Mouse (Mus musculus) MEL (cell line): ENCODE data around the gene Fnbp1. TPM values are rescaled to one million over a fixed set of nuclear protein-coding genes. Genes with fewer than 3 reads are reported as not detected.

Experiments used
- DNase-seq: peaks from one replicate; pipeline ENCODE4 v3.0.0; 2011; ENCODE audit warnings: low read depth, low spot score
- H3K27ac ChIP-seq: 2 replicates; pipeline ENCODE4 v1.5.1; 2012; ENCODE audit warnings: low read depth, mild to moderate bottlenecking, control low read depth, low read length, moderate library complexity; ENCODE audit not compliant: control insufficient read depth
- H3K27me3 ChIP-seq, 2 experiments: fragments of 150-350 bp in 1 of 2; sonication (generic) in 1 of 2; 2 replicates each; pipeline ENCODE4 v1.6.1; 2012; ENCODE audit warnings: low read length in 2 of 2, mild to moderate bottlenecking in 2 of 2, improper control_type of control experiment in 1 of 2, moderate library complexity in 1 of 2; ENCODE audit not compliant: insufficient read depth in 2 of 2, control insufficient read depth in 1 of 2
- H3K36me3 ChIP-seq, 2 experiments: 2 replicates each; pipeline ENCODE4 v1.6.1; 2012 to 2014; ENCODE audit warnings: low read length in 2 of 2, improper control_type of control experiment in 1 of 2, inconsistent platforms in 1 of 2, mild to moderate bottlenecking in 1 of 2; ENCODE audit not compliant: insufficient read depth in 2 of 2, control insufficient read depth in 1 of 2
- H3K4me1 ChIP-seq, 2 experiments: fragments of 150-350 bp in 1 of 2; sonication (generic) in 1 of 2; 2 replicates each; pipeline ENCODE4 v1.6.1; 2012; ENCODE audit warnings: low read length in 2 of 2, improper control_type of control experiment in 1 of 2, mild to moderate bottlenecking in 1 of 2; ENCODE audit not compliant: insufficient read depth in 2 of 2, control insufficient read depth in 1 of 2
- H3K4me3 ChIP-seq, 2 experiments: fragments of 150-350 bp in 1 of 2; sonication (generic) in 1 of 2; 2 replicates each; pipeline ENCODE4 v1.5.1; 2012; ENCODE audit warnings: low read depth in 2 of 2, low read length in 2 of 2, mild to moderate bottlenecking in 2 of 2, moderate library complexity in 2 of 2, control low read depth in 1 of 2, improper control_type of control experiment in 1 of 2; ENCODE audit not compliant: control insufficient read depth in 1 of 2, insufficient read depth in 1 of 2
- H3K79me2 ChIP-seq: 2 replicates; pipeline ENCODE4 v1.6.1; 2012; ENCODE audit warnings: mild to moderate bottlenecking, low read length, moderate library complexity; ENCODE audit not compliant: control insufficient read depth, poor library complexity, insufficient read depth
- H3K9ac ChIP-seq: 2 replicates; pipeline ENCODE4 v1.6.1; 2012; ENCODE audit warnings: low read depth, mild to moderate bottlenecking, control low read depth, low read length, moderate library complexity; ENCODE audit not compliant: control insufficient read depth, poor library complexity, severe bottlenecking
- H3K9me3 ChIP-seq: fragments of 150-350 bp; sonication (generic); replicated peaks from 2 replicates; pipeline ENCODE4 v1.6.1; 2012; ENCODE audit warnings: mild to moderate bottlenecking, low read length, improper control_type of control experiment, moderate library complexity; ENCODE audit not compliant: insufficient read depth
- CHD2 ChIP-seq: IDR thresholded peaks from 2 replicates; pipeline ENCODE4 v1.6.1; 2011; ENCODE audit warnings: low read length, improper control_type of control experiment
- CTCF ChIP-seq, 3 experiments: IDR thresholded peaks in 2 of 3; conservative IDR thresholded peaks in 1 of 3; 2 replicates each; pipeline ENCODE4 v1.5.1; 2011 to 2012; ENCODE audit warnings: low read length in 3 of 3, low read depth in 2 of 3, mild to moderate bottlenecking in 2 of 3, improper control_type of control experiment in 1 of 3, inconsistent platforms in 1 of 3, mixed read lengths in 1 of 3, moderate library complexity in 1 of 3; ENCODE audit not compliant: control insufficient read depth in 1 of 3, insufficient read depth in 1 of 3, poor library complexity in 1 of 3, severe bottlenecking in 1 of 3
- E2F4 ChIP-seq: IDR thresholded peaks from 2 replicates; pipeline ENCODE4 v1.6.1; 2011; ENCODE audit warnings: low read depth, low read length, improper control_type of control experiment, borderline replicate concordance
- ELF1 ChIP-seq: IDR thresholded peaks from 2 replicates; pipeline ENCODE4 v1.6.1; 2014; ENCODE audit warnings: low read depth, mild to moderate bottlenecking, inconsistent platforms, low read length, improper control_type of control experiment, moderate library complexity
- EP300 ChIP-seq, 2 experiments: IDR thresholded peaks; 2 replicates each; pipeline ENCODE4 v1.6.1; 2011; ENCODE audit warnings: improper control_type of control experiment in 2 of 2, low read length in 2 of 2, low read depth in 1 of 2, mild to moderate bottlenecking in 1 of 2
- ETS1 ChIP-seq: IDR thresholded peaks from 2 replicates; pipeline ENCODE4 v1.6.1; 2012; ENCODE audit warnings: low read depth, mild to moderate bottlenecking, inconsistent platforms, low read length, improper control_type of control experiment, moderate library complexity
- GABPA ChIP-seq: IDR thresholded peaks from 2 replicates; pipeline ENCODE4 v1.6.1; 2012; ENCODE audit warnings: low read depth, mild to moderate bottlenecking, inconsistent platforms, low read length, improper control_type of control experiment, moderate library complexity
- HCFC1 ChIP-seq: IDR thresholded peaks from 2 replicates; pipeline ENCODE4 v1.6.1; 2012; ENCODE audit warnings: low read depth, mild to moderate bottlenecking, inconsistent platforms, low read length, improper control_type of control experiment, moderate library complexity
- JUND ChIP-seq: IDR thresholded peaks from 2 replicates; pipeline ENCODE4 v1.6.1; 2011; ENCODE audit warnings: low read depth, mild to moderate bottlenecking, improper control_type of control experiment, low read length
- KAT2A ChIP-seq: conservative IDR thresholded peaks from 2 replicates; pipeline ENCODE4 v1.6.1; 2012; ENCODE audit warnings: low read depth, low read length, improper control_type of control experiment, inconsistent platforms
- MAFK ChIP-seq: IDR thresholded peaks from 2 replicates; pipeline ENCODE4 v1.6.1; 2011; ENCODE audit warnings: low read depth, mild to moderate bottlenecking, low read length, improper control_type of control experiment, borderline replicate concordance
- MAX ChIP-seq: IDR thresholded peaks from 2 replicates; pipeline ENCODE4 v1.6.1; 2011; ENCODE audit warnings: low read length, improper control_type of control experiment
- MEF2A ChIP-seq: IDR thresholded peaks from 2 replicates; pipeline ENCODE4 v1.6.1; 2014; ENCODE audit warnings: low read depth, mild to moderate bottlenecking, inconsistent platforms, low read length, improper control_type of control experiment; ENCODE audit not compliant: poor library complexity, insufficient replicate concordance, severe bottlenecking; ENCODE audit errors: extremely low read depth
- MXI1 ChIP-seq: IDR thresholded peaks from 2 replicates; pipeline ENCODE4 v1.6.1; 2011; ENCODE audit warnings: mild to moderate bottlenecking, low read depth, low read length, improper control_type of control experiment
- MYB ChIP-seq: IDR thresholded peaks from 2 replicates; pipeline ENCODE4 v1.6.1; 2011; ENCODE audit warnings: mild to moderate bottlenecking, low read depth, low read length, improper control_type of control experiment
- MYC ChIP-seq: IDR thresholded peaks from 2 replicates; pipeline ENCODE4 v1.6.1; 2011; ENCODE audit warnings: low read depth, mild to moderate bottlenecking, low read length, improper control_type of control experiment, moderate library complexity
- NELFE ChIP-seq: IDR thresholded peaks from 2 replicates; pipeline ENCODE4 v1.6.1; 2011; ENCODE audit warnings: low read depth, low read length, improper control_type of control experiment
- POLR2A ChIP-seq, 2 experiments: IDR thresholded peaks; 2 replicates each; pipeline ENCODE4 v1.6.1; 2011 to 2012; ENCODE audit warnings: low read length in 2 of 2, mild to moderate bottlenecking in 2 of 2, control low read depth in 1 of 2, improper control_type of control experiment in 1 of 2, low read depth in 1 of 2, moderate library complexity in 1 of 2; ENCODE audit not compliant: control insufficient read depth in 1 of 2, insufficient read depth in 1 of 2, poor library complexity in 1 of 2
- RCOR1 ChIP-seq: IDR thresholded peaks from 2 replicates; pipeline ENCODE4 v1.6.1; 2012; ENCODE audit warnings: low read depth, mild to moderate bottlenecking, inconsistent platforms, low read length, improper control_type of control experiment
- SIN3A ChIP-seq: IDR thresholded peaks from 2 replicates; pipeline ENCODE4 v1.6.1; 2012; ENCODE audit warnings: low read length, improper control_type of control experiment, inconsistent platforms
- SMC3 ChIP-seq: IDR thresholded peaks from 2 replicates; pipeline ENCODE4 v1.6.1; 2011; ENCODE audit warnings: low read depth, low read length, improper control_type of control experiment
- TAL1 ChIP-seq: IDR thresholded peaks from 2 replicates; pipeline ENCODE4 v1.6.1; 2012; ENCODE audit warnings: mild to moderate bottlenecking, inconsistent platforms, low read length, moderate library complexity, mixed read lengths
- TCF12 ChIP-seq: IDR thresholded peaks from 2 replicates; pipeline ENCODE4 v1.6.1; 2014; ENCODE audit warnings: low read depth, mild to moderate bottlenecking, inconsistent platforms, low read length, improper control_type of control experiment, moderate library complexity
- UBTF ChIP-seq: IDR thresholded peaks from 2 replicates; pipeline ENCODE4 v1.6.1; 2012; ENCODE audit warnings: low read depth, mild to moderate bottlenecking, inconsistent platforms, low read length, improper control_type of control experiment, moderate library complexity, borderline replicate concordance; ENCODE audit not compliant: insufficient read depth
- USF1 ChIP-seq: IDR thresholded peaks from 2 replicates; pipeline ENCODE4 v1.6.1; 2014; ENCODE audit warnings: low read depth, mild to moderate bottlenecking, inconsistent platforms, low read length, improper control_type of control experiment, moderate library complexity
- ZKSCAN1 ChIP-seq: IDR thresholded peaks from 2 replicates; pipeline ENCODE4 v1.6.1; 2012; ENCODE audit warnings: low read depth, mild to moderate bottlenecking, inconsistent platforms, low read length, improper control_type of control experiment, moderate library complexity
- ZMIZ1 ChIP-seq: IDR thresholded peaks from 2 replicates; pipeline ENCODE4 v1.6.1; 2012; ENCODE audit warnings: low read depth, mild to moderate bottlenecking, inconsistent platforms, low read length, improper control_type of control experiment, moderate library complexity
- ZNF384 ChIP-seq: IDR thresholded peaks from 2 replicates; pipeline ENCODE4 v1.6.1; 2012; ENCODE audit warnings: low read depth, mild to moderate bottlenecking, inconsistent platforms, low read length, improper control_type of control experiment
- polyA plus RNA-seq, 2 experiments: library from polyadenylated mRNA; stranded (reverse) in 1 of 2; unstranded in 1 of 2; fragments of >175 nt in 1 of 2; fragments of >200 nt in 1 of 2; gene quantifications; 2 replicates each; pipeline versions ENCODE4 v1.2.1 to v1.2.4; 2012; ENCODE audit warnings: low replicate concordance in 2 of 2, low read depth in 1 of 2; ENCODE audit not compliant: insufficient read length in 2 of 2, insufficient read depth in 1 of 2, missing spikeins in 1 of 2
- total RNA-seq: library from RNA; depleted of rRNA; stranded (reverse); fragments of 300-350 nt; gene quantifications from 2 replicates; pipeline ENCODE4 v1.2.3, GENCODE M21; 2012

Fnbp1 gene
- total and polyA plus RNA-seq, 3 experiments, result 3.4 to 17.5 TPM; not detected in 1

GRCm38 (mm10) chr2:31133981-31134380, 7.8 kb downstream of the Fnbp1 start:
- no peaks in the 10 kb centered on the region for H3K9me3 ChIP-seq
- H3K9ac ChIP-seq, result no peak overlapping the region
- peaks cover 10 to 18% of the 10 kb centered on the region in 2 experiments for H3K4me1 ChIP-seq
- peaks cover 0 to 11% of the 10 kb centered on the region in 2 experiments; a peak in 2 of 4 replicates for H3K36me3 ChIP-seq
- H3K79me2 ChIP-seq, result peaks cover 1% of the 10 kb centered on the region; the same call in 1 of the 2 replicates
- TF ChIP-seq CHD2 (no peak), JUND (no peak), MEF2A (no peak), MYC (no peak), MAFK (no peak), HCFC1 (no peak), SMC3 (no peak), GABPA (no peak), POLR2A (IDR thresholded peaks at IDR 0.05; ENCODE audit: control insufficient read depth in 1 of 2, insufficient read depth in 1 of 2, low read depth in 1 of 2, low read length in 2 of 2, poor library complexity in 1 of 2) (no peak), CTCF (IDR thresholded peaks at IDR 0.05 in 2 of 3, conservative IDR thresholded peaks at IDR 0.05 in 1 of 3; ENCODE audit: control insufficient read depth in 1 of 3, insufficient read depth in 1 of 3, low read depth in 2 of 3, low read length in 3 of 3, poor library complexity in 1 of 3, severe bottlenecking in 1 of 3) (no peak), ETS1 (no peak), TCF12 (no peak), KAT2A (no peak), E2F4 (no peak), RCOR1 (no peak), MYB (no peak), MAX (no peak), ZNF384 (no peak), UBTF (no peak), NELFE (no peak)
- H3K27me3 ChIP-seq, result no peaks in the 10 kb centered on the region
- H3K4me3 ChIP-seq, result no peak overlapping the region
- no peak for DNase-seq
- no peak overlapping the region for H3K27ac ChIP-seq

GRCm38 (mm10) chr2:31132682-31133081, 9.1 kb downstream of the Fnbp1 start:
- Histone ChIP-seq H3K9ac (no peak overlapping the region), H3K4me1 (peaks cover 16 to 25% of the 10 kb centered on the region in 2 experiments)
- DNase-seq, result no peak

More at GRCm38 (mm10) chr2:31132682-31133081, 9.1 kb downstream of the Fnbp1 start:
- H3K27me3 ChIP-seq, result no peaks in the 10 kb centered on the region
- TF ChIP-seq E2F4 (no peak), ZMIZ1 (no peak), ZNF384 (no peak), CTCF (IDR thresholded peaks at IDR 0.05 in 2 of 3, conservative IDR thresholded peaks at IDR 0.05 in 1 of 3; ENCODE audit: control insufficient read depth in 1 of 3, insufficient read depth in 1 of 3, low read depth in 2 of 3, low read length in 3 of 3, poor library complexity in 1 of 3, severe bottlenecking in 1 of 3) (no peak), USF1 (no peak), MAFK (no peak), MYC (no peak), HCFC1 (no peak), ZKSCAN1 (no peak), SIN3A (no peak), TCF12 (no peak), MXI1 (no peak), EP300 (IDR thresholded peaks at IDR 0.05; ENCODE audit: low read depth in 1 of 2, low read length in 2 of 2) (no peak), NELFE (no peak), TAL1 (no peak), POLR2A (IDR thresholded peaks at IDR 0.05; ENCODE audit: control insufficient read depth in 1 of 2, insufficient read depth in 1 of 2, low read depth in 1 of 2, low read length in 2 of 2, poor library complexity in 1 of 2) (no peak), ELF1 (no peak)
- TF ChIP-seq, all 39 proteins: peak for 0
- Histone ChIP-seq H3K4me3 (no peak overlapping the region), H3K79me2 (peaks cover 1% of the 10 kb centered on the region; the same call in 1 of the 2 replicates), H3K9me3 (no peaks in the 10 kb centered on the region), H3K36me3 (peaks cover 0 to 15% of the 10 kb centered on the region in 2 experiments; a peak in 2 of 4 replicates), H3K27ac (no peak overlapping the region)
